Mouse (Mus musculus): ENCODE measurements around the gene Gm21976.

Gene Gm21976

GRCm38 (mm10) chr13:98297883-98298482 lies 18.3 kb downstream of the Gm21976 start:
- no peak for DNase-seq (ENCODE audit: low spot score in 2 of 2)

DNA sequence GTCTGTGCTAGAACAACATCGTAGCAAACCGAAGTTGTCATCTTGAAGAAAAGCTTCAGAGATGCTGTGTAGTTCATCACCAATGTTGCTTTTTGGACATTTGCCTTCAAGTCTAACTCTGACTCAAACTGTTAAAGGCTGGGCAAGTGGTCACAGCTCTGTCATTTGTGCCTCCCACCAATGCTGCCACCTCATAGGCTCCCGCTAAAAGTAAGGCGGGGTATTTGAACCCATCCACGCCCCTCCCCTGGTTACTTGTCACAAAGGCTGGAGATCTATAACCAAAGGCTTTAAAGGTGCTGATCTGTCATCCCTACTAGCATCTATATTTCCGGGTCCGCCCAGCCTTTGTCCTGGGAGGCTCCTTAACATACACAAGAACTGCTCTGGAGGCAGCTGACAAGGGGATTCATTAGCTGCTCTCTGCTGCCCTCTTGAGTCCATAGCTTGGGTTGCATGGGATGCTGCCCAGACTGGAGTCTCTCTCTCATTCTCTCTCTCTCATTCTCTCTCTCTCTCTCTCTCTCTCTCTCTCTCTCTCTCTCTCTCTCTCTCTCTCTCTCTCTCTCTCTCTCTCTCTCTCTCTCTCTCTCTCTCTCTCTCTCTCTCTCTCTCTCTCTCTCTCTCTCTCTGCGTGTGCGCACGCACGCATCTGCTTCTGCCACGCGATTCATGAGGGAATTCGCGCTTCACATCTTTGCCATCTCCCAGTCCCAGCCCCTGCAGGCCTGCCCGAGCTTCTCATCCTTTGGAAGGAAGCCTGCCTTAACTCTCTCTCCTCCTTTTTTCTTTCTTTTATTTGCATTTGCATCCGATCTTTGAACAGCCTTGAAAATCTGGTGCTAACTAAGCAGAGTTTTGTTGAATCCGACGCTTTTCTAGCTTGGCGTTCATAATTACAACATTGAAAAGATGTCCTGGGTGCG lies 19.4 kb downstream of the Gm21976 start:
- peak; percentile 63 to 64 for DNase-seq (ENCODE audit: low spot score in 2 of 2)

DNA sequence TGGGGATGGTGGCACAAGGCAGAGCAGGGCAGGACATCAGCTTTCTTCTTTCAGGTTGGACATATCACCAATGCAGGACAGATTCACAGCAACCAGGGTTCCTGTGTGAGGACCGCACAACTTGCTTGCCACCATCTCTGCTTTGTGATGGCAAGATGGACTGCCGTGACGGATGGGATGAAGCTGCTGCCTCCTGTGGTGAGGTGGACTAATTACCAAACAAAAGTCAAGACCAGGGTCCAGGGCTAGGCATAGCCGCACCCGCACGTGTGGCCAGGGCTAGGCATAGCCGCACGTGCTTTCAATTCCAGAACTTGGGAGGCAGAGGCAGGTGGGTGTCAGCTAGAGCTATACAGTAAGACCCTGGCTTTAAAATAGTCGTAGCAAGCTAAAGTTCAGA lies 25.6 kb downstream of the Gm21976 start:
- DNase-seq (ENCODE audit: low spot score in 2 of 2): no peak

- DNase-seq (ENCODE audit: low spot score in 2 of 2): no peak
These were observed 26.7 kb downstream of the Gm21976 start for GRCm38 (mm10) chr13:98306393-98306792.

- no peak for DNase-seq (ENCODE audit: low spot score in 2 of 2)
These were observed 27.3 kb downstream of the Gm21976 start for GRCm38 (mm10) chr13:98306852-98307475.

DNA sequence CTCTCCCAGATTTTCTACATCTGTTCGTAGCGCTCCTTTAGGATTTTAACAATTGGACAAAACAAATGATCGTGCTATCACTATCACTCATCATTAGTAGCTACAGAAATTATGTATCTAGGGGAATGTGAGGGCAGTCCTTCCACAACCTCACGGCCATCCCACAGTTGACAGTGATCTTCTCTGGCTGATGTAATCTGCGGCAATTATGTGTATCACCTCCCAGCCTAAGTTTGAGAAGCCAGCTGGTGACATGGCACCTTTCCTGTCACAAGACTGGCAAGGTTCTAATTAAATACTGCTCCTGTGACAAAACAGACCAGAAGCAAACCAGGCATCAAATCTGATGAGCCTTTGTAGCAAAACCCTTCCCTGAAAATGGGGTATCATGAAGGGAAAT lies 28.3 kb downstream of the Gm21976 start:
- no peak for DNase-seq (ENCODE audit: low spot score in 2 of 2)

DNA sequence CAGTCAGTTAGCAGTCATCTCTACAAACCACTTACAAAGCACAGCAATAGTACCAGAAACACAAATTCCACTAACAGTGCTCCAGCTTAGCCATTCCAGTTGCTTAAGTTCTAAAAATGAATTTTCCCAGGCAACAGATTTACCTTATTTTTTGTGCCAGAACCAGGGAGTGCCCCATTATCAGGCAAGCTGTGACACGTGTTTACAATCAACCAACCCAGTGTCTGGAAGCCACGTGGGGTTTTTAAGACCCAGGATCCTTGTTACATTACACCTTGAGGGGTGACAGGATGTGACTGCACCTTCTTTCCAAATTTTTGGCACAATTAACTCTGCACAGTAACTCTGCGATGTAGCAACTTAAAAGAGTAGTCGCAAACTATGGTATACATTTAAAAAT lies 29.0 kb downstream of the Gm21976 start:
- no peak for DNase-seq (ENCODE audit: low spot score in 2 of 2)

DNA sequence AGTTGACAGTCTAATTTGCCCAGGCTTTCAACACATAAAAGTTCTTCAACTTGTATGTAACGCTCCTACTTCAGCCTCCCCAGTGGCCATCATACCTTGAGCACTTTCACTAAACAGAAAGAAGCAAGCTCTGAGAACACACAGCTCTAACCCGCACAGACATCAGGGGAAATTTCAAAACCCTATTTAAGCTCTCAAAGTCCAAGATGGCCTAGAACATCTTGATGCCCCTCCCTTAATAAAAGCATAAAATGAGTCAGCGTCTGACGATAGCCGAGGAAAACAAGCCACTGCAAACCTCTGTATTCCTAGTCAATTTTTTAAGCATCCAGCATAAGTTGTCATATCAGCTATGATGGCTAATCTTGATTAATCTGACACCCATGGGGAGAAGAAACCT lies 31.9 kb downstream of the Gm21976 start:
- no peak for DNase-seq (ENCODE audit: low spot score in 2 of 2)

- no peak for DNase-seq (ENCODE audit: low spot score in 2 of 2)
These were observed 33.9 kb downstream of the Gm21976 start for GRCm38 (mm10) chr13:98313631-98314030.

- DNase-seq (ENCODE audit: low spot score in 2 of 2): no peak
These were observed 35.4 kb downstream of the Gm21976 start for GRCm38 (mm10) chr13:98315124-98315523.

GRCm38 (mm10) chr13:98316140-98316479 lies 36.4 kb downstream of the Gm21976 start:
- no peak for DNase-seq (ENCODE audit: low spot score in 2 of 2)

DNA sequence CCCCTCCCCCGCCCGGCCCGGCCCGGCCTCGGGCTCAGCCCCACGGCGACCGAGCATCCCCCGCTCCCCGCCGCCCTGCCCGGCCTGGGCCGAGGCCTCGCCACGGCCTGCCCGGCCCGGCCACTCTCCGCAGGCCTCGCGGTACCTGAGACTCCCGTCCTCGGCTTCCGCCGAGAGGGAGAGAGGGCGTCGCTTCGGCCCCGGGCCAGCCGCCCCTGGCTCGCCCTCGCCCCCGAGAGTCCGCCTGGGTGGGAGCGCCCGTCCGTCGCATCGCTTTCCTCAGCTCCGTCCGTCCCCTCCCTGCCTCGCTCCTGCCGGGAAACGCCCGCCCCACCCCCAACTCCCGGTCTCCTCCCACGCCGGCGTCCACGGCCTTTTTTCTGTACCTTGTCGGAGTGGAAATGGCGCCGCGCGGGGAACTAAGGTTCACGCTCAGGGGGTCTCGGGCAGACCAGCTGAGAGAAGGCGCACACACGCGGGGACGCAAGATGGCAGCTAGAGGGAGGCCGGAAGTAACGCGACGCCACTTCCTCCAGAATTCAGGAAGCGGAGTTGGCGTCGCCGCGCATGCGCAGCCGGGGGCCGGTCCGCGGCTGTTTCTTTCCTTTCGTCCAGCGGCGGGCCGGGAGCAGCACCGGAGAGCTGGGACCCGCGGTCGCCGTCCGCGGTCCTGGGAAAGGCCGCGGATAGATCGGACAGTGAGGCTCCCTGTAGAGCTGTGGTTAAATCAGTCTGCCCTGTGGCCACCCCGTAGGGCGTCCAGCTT lies 37.0 kb downstream of the Gm21976 start, which contains the start of gene Btf3:
Gene Btf3 (minus strand): TSS at position 527 of the 766 bp plus-strand sequence.
- DNase-seq (ENCODE audit: low spot score in 2 of 2): peak; percentile 84 to 89

GRCm38 (mm10) chr13:98317246-98317677 lies 37.6 kb downstream of the Gm21976 start:
- DNase-seq (ENCODE audit: low spot score in 2 of 2): peak in 1 of 2 experiments; percentile 1

- no peak for DNase-seq (ENCODE audit: low spot score in 2 of 2)
These were observed 38.2 kb downstream of the Gm21976 start for GRCm38 (mm10) chr13:98317911-98318310.

- no peak for DNase-seq (ENCODE audit: low spot score in 2 of 2)
These were observed 45.3 kb downstream of the Gm21976 start for GRCm38 (mm10) chr13:98325034-98325433.

DNA sequence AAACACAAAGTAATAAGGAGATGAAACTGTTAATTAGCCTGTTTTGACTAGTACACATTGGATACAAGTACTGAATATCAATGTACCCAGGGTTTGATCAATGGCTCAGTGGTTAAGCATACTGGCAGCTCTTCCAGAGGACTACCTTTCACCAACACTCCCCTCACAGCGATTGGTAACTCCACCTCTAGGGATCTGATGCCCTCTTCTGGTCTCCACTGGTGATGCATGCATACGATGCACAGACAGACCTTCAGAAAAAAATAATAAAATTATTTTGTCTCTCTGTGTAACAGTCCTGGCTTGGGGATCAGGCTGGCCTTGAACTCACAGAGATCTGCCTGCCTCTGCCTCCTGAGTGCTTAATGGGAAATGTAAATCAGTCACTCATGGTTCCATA lies 52.4 kb downstream of the Gm21976 start:
- peak; percentile 18 to 31 for DNase-seq (ENCODE audit: low spot score in 2 of 2)

DNA sequence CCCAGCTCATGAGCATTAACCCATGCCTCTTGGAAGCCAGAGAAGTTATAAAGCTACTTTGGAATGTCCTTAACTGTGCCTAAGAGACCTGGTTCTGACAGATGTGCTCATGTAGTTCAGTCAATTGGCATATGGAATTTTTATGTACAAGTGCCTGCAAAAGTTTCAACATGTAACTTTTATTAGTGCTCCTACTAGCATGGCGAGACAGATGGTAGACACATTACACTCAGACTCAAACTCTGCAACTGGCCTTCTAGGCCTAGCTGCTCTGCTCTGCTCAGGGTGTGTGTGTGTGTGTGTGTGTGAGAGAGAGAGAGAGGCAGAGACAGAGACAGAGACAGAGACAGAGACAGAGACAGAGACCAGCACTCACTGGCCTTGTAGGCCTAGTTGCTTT lies 56.5 kb downstream of the Gm21976 start:
- DNase-seq (ENCODE audit: low spot score in 2 of 2): no peak

DNA sequence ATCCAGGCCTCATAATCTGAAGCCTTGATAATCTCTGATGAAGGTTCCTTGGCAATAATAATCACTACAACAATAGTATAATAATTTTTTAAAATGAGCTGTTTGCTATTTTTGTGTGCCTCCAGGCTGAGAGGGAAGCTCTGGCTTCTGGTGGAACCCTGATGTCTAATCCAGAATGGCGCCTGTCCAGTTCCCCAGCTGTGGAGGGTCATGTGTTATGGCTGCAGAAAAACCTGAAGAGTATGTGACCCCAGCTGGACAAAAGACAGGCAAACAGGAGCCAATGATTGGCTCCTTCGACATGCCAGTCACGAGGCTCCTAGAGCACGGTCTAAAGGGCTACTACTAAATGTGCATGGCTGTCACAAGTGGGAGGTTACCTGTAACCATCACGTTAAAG lies 60.8 kb downstream of the Gm21976 start:
- DNase-seq (ENCODE audit: low spot score in 2 of 2): no peak

DNA sequence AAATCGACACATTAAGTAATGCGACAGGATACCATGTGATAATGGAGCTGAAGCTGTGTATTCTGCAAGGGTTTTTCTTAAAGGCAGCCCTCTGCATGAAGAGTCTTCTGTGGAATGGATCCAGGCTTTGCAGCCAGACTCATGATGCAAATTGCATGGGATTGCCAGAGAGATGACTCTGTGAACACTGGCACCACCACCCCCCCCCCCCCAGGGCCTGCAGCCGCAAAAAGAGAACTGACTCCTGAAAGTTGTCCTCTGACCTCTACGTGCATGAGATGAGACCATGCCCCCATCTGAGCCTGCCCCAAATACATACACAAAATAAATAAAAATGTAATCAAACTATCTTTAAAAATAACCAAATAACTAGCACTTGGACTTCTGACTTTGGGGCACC lies 69.8 kb downstream of the Gm21976 start:
- no peak for DNase-seq (ENCODE audit: low spot score in 2 of 2)

DNA sequence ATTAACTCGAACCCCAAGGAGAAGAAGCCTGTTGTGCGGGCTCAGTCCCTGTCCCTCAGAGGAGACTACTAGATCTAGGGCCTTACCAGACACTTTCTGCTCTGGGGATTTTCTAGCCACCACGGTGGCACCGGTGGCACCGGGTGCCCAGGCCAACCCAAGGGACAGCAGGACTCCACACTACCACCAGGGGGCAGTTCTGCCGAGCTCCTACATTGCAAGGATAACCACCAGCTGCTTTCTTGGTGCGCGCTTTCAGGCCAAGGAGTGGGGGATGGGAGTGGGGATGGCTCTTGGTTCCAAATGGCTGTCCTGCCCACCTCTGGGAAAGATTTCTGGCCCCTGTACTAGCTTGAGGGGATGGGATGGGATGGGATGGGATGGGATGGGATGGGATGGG lies 71.8 kb downstream of the Gm21976 start:
- DNase-seq (ENCODE audit: low spot score in 2 of 2): peak; percentile 13 to 27

GRCm38 (mm10) chr13:98352381-98352975 lies 72.8 kb downstream of the Gm21976 start:
- DNase-seq (ENCODE audit: low spot score in 2 of 2): no peak

DNA sequence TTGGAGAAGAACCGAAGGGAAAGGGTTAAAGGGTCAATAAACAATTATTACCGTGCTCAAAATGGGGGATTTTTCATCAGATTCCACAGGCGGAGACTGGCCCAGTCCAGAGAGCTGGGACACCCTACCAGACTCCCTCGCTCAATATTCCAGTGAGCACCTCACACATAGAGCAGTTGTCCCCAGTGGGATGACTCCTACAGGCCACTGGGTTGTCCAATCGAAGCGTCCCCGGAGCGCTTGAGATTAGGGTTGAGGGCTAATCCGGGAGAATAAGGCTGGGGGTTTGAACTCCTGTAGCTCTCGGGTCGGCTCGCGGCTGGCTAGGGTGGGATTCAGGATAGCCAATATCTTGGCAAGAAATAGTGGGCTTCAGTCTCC lies 74.0 kb downstream of the Gm21976 start:
- DNase-seq (ENCODE audit: low spot score in 2 of 2): no peak

Measured in natural killer cell, adult 2 months (primary cell).